Mouse (Mus musculus) stomach, postnatal 0 days (tissue): ENCODE measurements around the gene Prrxl1.

Source experiments
- CTCF ChIP-seq: IDR thresholded peaks from 2 replicates; pipeline ENCODE4 v1.5.1; 2016; ENCODE audit warnings: antibody characterized with exemption, low read depth, mild to moderate bottlenecking, moderate library complexity
- EP300 ChIP-seq: optimal IDR thresholded peaks from 2 replicates; pipeline ENCODE3; 2016; ENCODE audit warnings: antibody characterized with exemption

GRCm38 (mm10) chr14:32600110-32600509 lies 903 bp downstream of the Prrxl1 start:
- no peak for TF ChIP-seq CTCF
- TF ChIP-seq EP300 = no peak
